ENCODE assay signal across 21 mouse cellular contexts in the genomic region with DNA sequence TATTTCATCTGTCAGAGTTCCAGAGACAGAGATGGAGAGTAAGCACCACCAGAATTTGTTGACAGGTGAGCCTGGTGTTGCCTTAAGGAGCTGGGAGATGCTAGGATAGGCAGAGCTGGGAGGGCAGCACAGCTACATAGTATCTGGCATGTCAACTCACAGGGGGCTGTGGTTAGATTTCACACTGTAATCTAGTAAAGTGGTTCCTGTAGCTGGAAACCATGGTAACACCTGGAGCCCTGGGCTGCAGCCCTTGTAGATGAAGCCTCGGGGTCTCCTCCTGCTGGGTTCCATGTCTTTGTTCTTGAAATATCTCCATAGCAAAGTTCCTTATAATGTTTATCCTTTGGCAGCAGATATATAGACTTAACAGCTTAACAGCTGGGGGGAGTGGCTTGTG. TPM values are rescaled to one million over a fixed set of nuclear protein-coding genes. Genes with fewer than 3 reads are reported as not detected.
A peak's percentile ranks its signal among the peaks of the same experiment; 100 is the strongest.
DNase-seq lines count a peak whose midpoint lies in the region; ATAC-seq and TF ChIP-seq lines count a peak whose summit lies in the region.
"Had no signal": no experiment of that assay in that cellular context is flagged by ENCODE, and none has a peak within 500 bp of the region (broad histone marks: within the 10 kb centered on the region; RNA-seq: fewer than 3 reads in every experiment).

No protein-coding gene starts in this region.

- peak; percentile 42; the same call in 1 of the 2 replicates for ATAC-seq in embryonic facial prominence, embryonic 14.5 days (ENCODE audit: low read depth)
- ATAC-seq in liver, embryonic 12.5 days: 0 out of 2 replicates have a peak, but pooled peaks have one; percentile 8
- no peak for ATAC-seq in liver, postnatal 0 days
- no peak for ATAC-seq in liver, embryonic 15.5 days (ENCODE audit: insufficient read depth)
- ATAC-seq: CD4-positive, CD25-positive, alpha-beta regulatory T cell, adult 4 months; forebrain, embryonic 14.5 days; hindbrain, embryonic 16.5 days had no signal

- 33% methylated on average over 1 of the region's 1 CpGs for WGBS in embryonic facial prominence, embryonic 14.5 days
- WGBS in embryonic facial prominence, embryonic 10.5 days: 76% methylated on average over 1 of the region's 1 CpGs
- 20% methylated on average over 1 of the region's 1 CpGs for WGBS in liver, embryonic 12.5 days (ENCODE audit: insufficient replicate concordance)
- WGBS in liver, postnatal 0 days (ENCODE audit: insufficient replicate concordance): 30% methylated on average over 1 of the region's 1 CpGs
- WGBS in liver, embryonic 15.5 days (ENCODE audit: insufficient replicate concordance): 12% methylated on average over 1 of the region's 1 CpGs

- no peaks in the 10 kb centered on the region for H3K9me3 ChIP-seq in embryonic facial prominence, embryonic 14.5 days (ENCODE audit: control insufficient read depth, low read length)
- no peaks in the 10 kb centered on the region for H3K9me3 ChIP-seq in embryonic facial prominence, embryonic 10.5 days
- no peaks in the 10 kb centered on the region for H3K9me3 ChIP-seq in liver, embryonic 12.5 days (replicated peaks)
- no peaks in the 10 kb centered on the region for H3K9me3 ChIP-seq in liver, postnatal 0 days (ENCODE audit: low read length)
- H3K9me3 ChIP-seq in MEL (replicated peaks; ENCODE audit: insufficient read depth, low read length): no peaks in the 10 kb centered on the region
- H3K9me3 ChIP-seq in liver, embryonic 15.5 days (replicated peaks): no peaks in the 10 kb centered on the region
- H3K9me3 ChIP-seq: G1E; heart, embryonic 10.5 days; hindbrain, embryonic 12.5 days had no signal

- no peaks in the 10 kb centered on the region for H3K27me3 ChIP-seq in embryonic facial prominence, embryonic 14.5 days (replicated peaks; ENCODE audit: control insufficient read depth, insufficient read depth, low read length)
- peaks cover 25% of the 10 kb centered on the region for H3K27me3 ChIP-seq in embryonic facial prominence, embryonic 10.5 days (replicated peaks; ENCODE audit: low read depth, poor library complexity, severe bottlenecking)
- peaks cover 7% of the 10 kb centered on the region for H3K27me3 ChIP-seq in liver, embryonic 12.5 days (replicated peaks)
- H3K27me3 ChIP-seq in liver, postnatal 0 days (ENCODE audit: insufficient read depth, low read length): peaks cover 3% of the 10 kb centered on the region; the same call in 1 of the 2 replicates
- H3K27me3 ChIP-seq in MEL (ENCODE audit: control insufficient read depth in 1 of 2, insufficient read depth in 2 of 2, low read length in 2 of 2): no peaks in the 10 kb centered on the region
- peaks cover 14% of the 10 kb centered on the region; the same call in 1 of the 2 replicates for H3K27me3 ChIP-seq in liver, embryonic 15.5 days

- TF ChIP-seq CTCF in liver, postnatal 0 days (IDR thresholded peaks at IDR 0.05; ENCODE audit: low read depth): no peak
- TF ChIP-seq CTCF in MEL (IDR thresholded peaks at IDR 0.05 in 2 of 3, conservative IDR thresholded peaks at IDR 0.05 in 1 of 3; ENCODE audit: control insufficient read depth in 1 of 3, insufficient read depth in 1 of 3, low read depth in 2 of 3, low read length in 3 of 3, poor library complexity in 1 of 3, severe bottlenecking in 1 of 3): no peak

- H3K36me3 ChIP-seq in embryonic facial prominence, embryonic 14.5 days (ENCODE audit: control insufficient read depth, insufficient read depth, low read length): peaks cover 19% of the 10 kb centered on the region
- peaks cover 6% of the 10 kb centered on the region; the same call in 1 of the 2 replicates for H3K36me3 ChIP-seq in embryonic facial prominence, embryonic 10.5 days (replicated peaks)
- H3K36me3 ChIP-seq in liver, embryonic 12.5 days: peaks cover 47% of the 10 kb centered on the region
- peaks cover 8% of the 10 kb centered on the region for H3K36me3 ChIP-seq in liver, postnatal 0 days (replicated peaks; ENCODE audit: insufficient read depth, low read length)
- peaks cover 0 to 49% of the 10 kb centered on the region in 2 experiments; a peak in 3 of 4 replicates for H3K36me3 ChIP-seq in MEL (ENCODE audit: control insufficient read depth in 1 of 2, insufficient read depth in 2 of 2, low read length in 2 of 2)
- H3K36me3 ChIP-seq in liver, embryonic 15.5 days (replicated peaks): peaks cover 47% of the 10 kb centered on the region
- H3K36me3 ChIP-seq: G1E; hindbrain, embryonic 12.5 days had no signal

- TF ChIP-seq POLR2A in MEL (IDR thresholded peaks at IDR 0.05; ENCODE audit: control insufficient read depth in 1 of 2, insufficient read depth in 1 of 2, low read depth in 1 of 2, low read length in 2 of 2, poor library complexity in 1 of 2): no peak

- 0 out of 2 replicates have a peak, but pooled peaks cover 2% of the 10 kb centered on the region for H3K4me1 ChIP-seq in embryonic facial prominence, embryonic 14.5 days (ENCODE audit: control insufficient read depth, insufficient read depth, low read length)
- H3K4me1 ChIP-seq in embryonic facial prominence, embryonic 10.5 days: peaks cover 8% of the 10 kb centered on the region
- H3K4me1 ChIP-seq in liver, embryonic 12.5 days: peaks cover 86% of the 10 kb centered on the region
- peaks cover 15% of the 10 kb centered on the region for H3K4me1 ChIP-seq in liver, postnatal 0 days (ENCODE audit: insufficient read depth)
- H3K4me1 ChIP-seq in MEL (ENCODE audit: control insufficient read depth in 1 of 2, insufficient read depth in 2 of 2, low read length in 2 of 2): peaks cover 39 to 44% of the 10 kb centered on the region in 2 experiments
- peaks cover 70% of the 10 kb centered on the region for H3K4me1 ChIP-seq in liver, embryonic 15.5 days (replicated peaks)

- H3K4me2 ChIP-seq in embryonic facial prominence, embryonic 14.5 days (ENCODE audit: low read depth, low read length): no peak overlapping the region
- peak overlapping the region; percentile 92 for H3K4me2 ChIP-seq in liver, embryonic 12.5 days
- no peak overlapping the region for H3K4me2 ChIP-seq in liver, postnatal 0 days (ENCODE audit: low read depth, low read length)
- 0 out of 2 replicates have a peak overlapping the region, but pooled peaks have one; percentile 84 for H3K4me2 ChIP-seq in liver, embryonic 15.5 days
- H3K4me2 ChIP-seq: hindbrain, embryonic 12.5 days had no signal

- no peak for TF ChIP-seq RAD21 in MEL (IDR thresholded peaks at IDR 0.05; ENCODE audit: low read depth, low read length)

- H3K27ac ChIP-seq in embryonic facial prominence, embryonic 14.5 days (replicated peaks; ENCODE audit: low read depth, low read length): no peak overlapping the region
- H3K27ac ChIP-seq in embryonic facial prominence, embryonic 10.5 days (replicated peaks): no peak overlapping the region
- H3K27ac ChIP-seq in liver, embryonic 12.5 days: peak overlapping the region; percentile 97
- no peak overlapping the region for H3K27ac ChIP-seq in liver, postnatal 0 days (ENCODE audit: low read depth)
- H3K27ac ChIP-seq in MEL (ENCODE audit: control insufficient read depth, low read depth, low read length): peak overlapping the region; percentile 19; the same call in 1 of the 2 replicates
- H3K27ac ChIP-seq in liver, embryonic 15.5 days (replicated peaks): peak overlapping the region; percentile 92; the same call in 1 of the 2 replicates
- H3K27ac ChIP-seq: heart, embryonic 10.5 days; hindbrain, embryonic 12.5 days had no signal

- no peak for TF ChIP-seq EP300 in liver, postnatal 0 days (IDR thresholded peaks at IDR 0.05; ENCODE audit: low read depth)
- TF ChIP-seq EP300 in MEL (IDR thresholded peaks at IDR 0.05; ENCODE audit: low read depth in 1 of 2, low read length in 2 of 2): peak in 1 of 2 experiments; percentile 25; a peak in 1 of 4 replicates

- H3K9ac ChIP-seq in embryonic facial prominence, embryonic 14.5 days (ENCODE audit: low read depth, low read length): no peak overlapping the region
- no peak overlapping the region for H3K9ac ChIP-seq in liver, embryonic 12.5 days
- H3K9ac ChIP-seq in liver, postnatal 0 days (replicated peaks): no peak overlapping the region
- no peak overlapping the region for H3K9ac ChIP-seq in MEL (ENCODE audit: control insufficient read depth, low read depth, low read length, poor library complexity, severe bottlenecking)
- H3K9ac ChIP-seq in liver, embryonic 15.5 days: no peak overlapping the region
- H3K9ac ChIP-seq: hindbrain, embryonic 12.5 days had no signal

- H3K4me3 ChIP-seq in embryonic facial prominence, embryonic 14.5 days (ENCODE audit: low read depth, low read length): no peak overlapping the region
- no peak overlapping the region for H3K4me3 ChIP-seq in embryonic facial prominence, embryonic 10.5 days
- no peak overlapping the region for H3K4me3 ChIP-seq in liver, embryonic 12.5 days
- no peak overlapping the region for H3K4me3 ChIP-seq in liver, postnatal 0 days (ENCODE audit: low read depth, low read length)
- H3K4me3 ChIP-seq in MEL (ENCODE audit: control insufficient read depth in 1 of 2, insufficient read depth in 1 of 2, low read depth in 2 of 2, low read length in 2 of 2): no peak overlapping the region
- no peak overlapping the region for H3K4me3 ChIP-seq in liver, embryonic 15.5 days (replicated peaks)
- H3K4me3 ChIP-seq: heart, embryonic 10.5 days; hindbrain, embryonic 12.5 days had no signal

- H3K79me2 ChIP-seq in MEL (ENCODE audit: control insufficient read depth, insufficient read depth, low read length, poor library complexity): peaks cover 11% of the 10 kb centered on the region

- peak; percentile 10 for DNase-seq in embryonic facial prominence, embryonic 14.5 days (ENCODE audit: low spot score)
- DNase-seq in embryonic facial prominence, embryonic 10.5 days (ENCODE audit: low spot score): no peak
- no peak for DNase-seq in liver, postnatal 0 days
- DNase-seq in MEL (ENCODE audit: low read depth, low spot score): peak; percentile 64
- no peak for DNase-seq in frontal cortex, postnatal 36 days (ENCODE audit: low spot score in 2 of 2)
- DNase-seq: adrenal gland, postnatal 10 days; B cell, adult 2 months; cerebellum, adult 18-20 months; cerebellum, adult 9-11 months; gastrocnemius, postnatal 10 days; heart, adult 18-20 months; heart, postnatal 10 days; heart, postnatal 4 days had no signal

RNA-seq across cellular contexts. Expression of a gene that starts 6.9 kb away (rescaled TPM):
- 14.1 and 16.1 TPM in 2 replicates for polyA plus RNA-seq in embryonic facial prominence, embryonic 14.5 days (2014; fragmentation: Nextera tagmentation; extraction: Ambion mirVana)
- 3.2 and 3.5 TPM in 2 replicates for polyA plus RNA-seq in embryonic facial prominence, embryonic 10.5 days (2016; fragmentation: Nextera tagmentation; extraction: Ambion mirVana)
- 24.3 and 26.5 TPM in 2 replicates for polyA plus RNA-seq in liver, embryonic 12.5 days (2016; fragmentation: Nextera tagmentation; extraction: Ambion mirVana)
- 6.0 and 6.8 TPM in 2 replicates for polyA plus RNA-seq in liver, postnatal 0 days (2015; fragmentation: Nextera tagmentation; extraction: Ambion mirVana)
- 7.5 and 10.9 TPM in 2 replicates for total RNA-seq in MEL (2012; rRNA removed)
- 10 to 100 TPM in 1 of 2 experiments, not detected in 1; 13.0 TPM for polyA plus RNA-seq in MEL (2012; ENCODE audit: insufficient read depth in 1 of 2, insufficient read length in 2 of 2, low read depth in 1 of 2, low replicate concordance in 2 of 2, missing spikeins in 1 of 2)
- polyA plus RNA-seq in liver, embryonic 15.5 days (2015; fragmentation: Nextera tagmentation; extraction: Ambion mirVana): 21.5 and 23.0 TPM in 2 replicates
- polyA plus RNA-seq: G1E had no signal

RNA-seq across cellular contexts. Expression of a gene that starts 28.8 kb away (rescaled TPM):
- 143 and 154 TPM in 2 replicates for polyA plus RNA-seq in embryonic facial prominence, embryonic 14.5 days (2014; fragmentation: Nextera tagmentation; extraction: Ambion mirVana)
- polyA plus RNA-seq in embryonic facial prominence, embryonic 10.5 days (2016; fragmentation: Nextera tagmentation; extraction: Ambion mirVana): 182 and 188 TPM in 2 replicates
- polyA plus RNA-seq in liver, embryonic 12.5 days (2016; fragmentation: Nextera tagmentation; extraction: Ambion mirVana): 124 and 127 TPM in 2 replicates
- polyA plus RNA-seq in liver, postnatal 0 days (2015; fragmentation: Nextera tagmentation; extraction: Ambion mirVana): 72.1 and 75.4 TPM in 2 replicates
- total RNA-seq in MEL (2012; rRNA removed): 209 and 217 TPM in 2 replicates
- 100 to 1,000 TPM in 1 of 2 experiments, not detected in 1; 182 TPM for polyA plus RNA-seq in MEL (2012; ENCODE audit: insufficient read depth in 1 of 2, insufficient read length in 2 of 2, low read depth in 1 of 2, low replicate concordance in 2 of 2, missing spikeins in 1 of 2)
- 75.3 and 80.3 TPM in 2 replicates for polyA plus RNA-seq in liver, embryonic 15.5 days (2015; fragmentation: Nextera tagmentation; extraction: Ambion mirVana)

RNA-seq across cellular contexts. Expression of a gene that starts 43.9 kb away (rescaled TPM):
- 2.9 and 3.5 TPM in 2 replicates for polyA plus RNA-seq in embryonic facial prominence, embryonic 14.5 days (2014; fragmentation: Nextera tagmentation; extraction: Ambion mirVana)
- polyA plus RNA-seq in embryonic facial prominence, embryonic 10.5 days (2016; fragmentation: Nextera tagmentation; extraction: Ambion mirVana): 2.7 and 3.6 TPM in 2 replicates
- 0.24 and 0.30 TPM in 2 replicates for polyA plus RNA-seq in liver, embryonic 12.5 days (2016; fragmentation: Nextera tagmentation; extraction: Ambion mirVana)
- 0.12 and 0.13 TPM in 2 replicates for polyA plus RNA-seq in liver, postnatal 0 days (2015; fragmentation: Nextera tagmentation; extraction: Ambion mirVana)
- 8.3 and 11.9 TPM in 2 replicates for total RNA-seq in MEL (2012; rRNA removed)
- 1 to 10 TPM in 1 of 2 experiments, not detected in 1; 8.8 TPM for polyA plus RNA-seq in MEL (2012; ENCODE audit: insufficient read depth in 1 of 2, insufficient read length in 2 of 2, low read depth in 1 of 2, low replicate concordance in 2 of 2, missing spikeins in 1 of 2)
- polyA plus RNA-seq in liver, embryonic 15.5 days (2015; fragmentation: Nextera tagmentation; extraction: Ambion mirVana): 0.09 and 0.13 TPM in 2 replicates

RNA-seq across cellular contexts. Expression of a gene that starts 59.0 kb away (rescaled TPM):
- polyA plus RNA-seq in embryonic facial prominence, embryonic 14.5 days (2014; fragmentation: Nextera tagmentation; extraction: Ambion mirVana): 389 and 501 TPM in 2 replicates
- polyA plus RNA-seq in embryonic facial prominence, embryonic 10.5 days (2016; fragmentation: Nextera tagmentation; extraction: Ambion mirVana): 1,341 and 1,562 TPM in 2 replicates
- 7.5 and 10.8 TPM in 2 replicates for polyA plus RNA-seq in liver, embryonic 12.5 days (2016; fragmentation: Nextera tagmentation; extraction: Ambion mirVana)
- not detected in 2 replicates for polyA plus RNA-seq in liver, postnatal 0 days (2015; fragmentation: Nextera tagmentation; extraction: Ambion mirVana)
- total RNA-seq in MEL (2012; rRNA removed): not detected in 2 replicates
- polyA plus RNA-seq in MEL (2012; ENCODE audit: insufficient read depth in 1 of 2, insufficient read length in 2 of 2, low read depth in 1 of 2, low replicate concordance in 2 of 2, missing spikeins in 1 of 2): not detected
- 0.84 and 1.1 TPM in 2 replicates for polyA plus RNA-seq in liver, embryonic 15.5 days (2015; fragmentation: Nextera tagmentation; extraction: Ambion mirVana)
- total RNA-seq: G1E; heart, adult 18-20 months; heart, postnatal 10 days had no signal
- polyA plus RNA-seq: CD4-positive, CD25-positive, alpha-beta regulatory T cell, adult 4 months; G1E had no signal

Comparison
In these comparisons a context has a peak if more than half of its experiments do, and no peak if none do; other contexts are left out.
1. ATAC-seq: peak in embryonic facial prominence, embryonic 14.5 days (single experiment) and liver, embryonic 12.5 days (single experiment); none in liver, postnatal 0 days (single experiment) and liver, embryonic 15.5 days (single experiment).
2. DNase-seq: peak in embryonic facial prominence, embryonic 14.5 days (single experiment) and MEL (single experiment); none in embryonic facial prominence, embryonic 10.5 days (single experiment), liver, postnatal 0 days (single experiment) and frontal cortex, postnatal 36 days (0 of 2).
3. H3K27ac ChIP-seq: peak in liver, embryonic 12.5 days (single experiment), MEL (single experiment) and liver, embryonic 15.5 days (single experiment); none in embryonic facial prominence, embryonic 14.5 days (single experiment), embryonic facial prominence, embryonic 10.5 days (single experiment) and liver, postnatal 0 days (single experiment).
4. H3K4me2 ChIP-seq: peak in liver, embryonic 12.5 days (single experiment) and liver, embryonic 15.5 days (single experiment); none in embryonic facial prominence, embryonic 14.5 days (single experiment) and liver, postnatal 0 days (single experiment).